Mouse (Mus musculus) left cerebral cortex, adult 11 months (tissue): ENCODE measurements around the gene Gm10800.
"Not testable (repeated sequence)": the region's sequence is repeated elsewhere in the genome, so short reads cannot be mapped to it uniquely, and the experiment has no call there.

Experiments
- DNase-seq: peaks from one replicate; pipeline ENCODE4 v3.0.0; 2022; ENCODE audit warnings: low spot score

Gm10800 gene

GRCm38 (mm10) chr2:98667201-98667600 lies at the start of gene Gm10800:
Gene Gm10800 (minus strand): TSS chr2:98667301.
- not testable (repeated sequence) for DNase-seq

GRCm38 (mm10) chr2:98697533-98697932 lies 30.4 kb upstream of the Gm10800 start:
- no peak for DNase-seq

DNA sequence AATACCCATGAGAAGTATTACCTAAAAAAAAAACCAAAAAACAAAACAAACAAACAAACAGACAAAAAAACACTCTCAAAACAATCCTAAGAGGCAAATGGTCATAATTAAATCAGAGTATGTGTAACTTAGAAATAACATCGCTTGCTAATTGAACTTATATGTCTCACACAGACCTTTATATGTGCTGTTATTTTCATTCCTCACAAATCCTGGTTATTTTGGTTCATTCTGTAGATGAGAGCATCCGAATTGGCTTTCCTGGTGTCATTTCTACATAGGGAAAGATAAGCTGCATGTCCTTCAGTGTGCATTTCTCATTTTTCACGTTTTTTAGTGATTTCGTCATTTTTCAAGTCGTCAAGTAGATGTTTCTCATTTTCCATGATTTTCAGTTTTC lies 5.2 kb downstream of the Gm10800 start, which contains the start of gene Gm10801:
Gene Gm10801, plus strand, starts transcription at position 301 of the 400 bp plus-strand sequence.
- DNase-seq: not testable (repeated sequence)
